Mouse (Mus musculus) lung, postnatal 0 days (tissue): ENCODE measurements around the gene Sox1. TPM values are rescaled to one million over a fixed set of nuclear protein-coding genes. Genes with fewer than 3 reads are reported as not detected.

Experiments used
- ATAC-seq: fragments of 200-750 bp; cut with Nextera tagmentation; 2 replicates; pipeline ENCODE4 v1.8.0; 2017; ENCODE audit warnings: moderate library complexity
- DNase-seq: peaks from one replicate; pipeline ENCODE4 v3.0.0-alpha.2; 2016; ENCODE audit warnings: low spot score
- H3K27ac ChIP-seq: fragments of 300-500 bp; sonication (generic); 2 replicates; pipeline ENCODE4 v1.5.1; 2014; ENCODE audit warnings: antibody characterized with exemption, mild to moderate bottlenecking, low read length, mixed read lengths
- H3K27me3 ChIP-seq: fragments of 300-500 bp; sonication (generic); replicated peaks from 2 replicates; pipeline ENCODE4 v1.6.1; 2014; ENCODE audit warnings: low read length, mixed read lengths; ENCODE audit not compliant: insufficient read depth
- H3K36me3 ChIP-seq: fragments of 300-500 bp; sonication (generic); 2 replicates; pipeline ENCODE4 v1.6.1; 2014; ENCODE audit warnings: low read length, mixed read lengths; ENCODE audit not compliant: insufficient read depth
- H3K4me1 ChIP-seq: fragments of 300-500 bp; sonication (generic); 2 replicates; pipeline ENCODE4 v1.6.1; 2014; ENCODE audit warnings: antibody characterized with exemption, low read depth, low read length, mixed read lengths; ENCODE audit not compliant: insufficient read depth
- H3K4me2 ChIP-seq: fragments of 300-500 bp; sonication (generic); replicated peaks from 2 replicates; pipeline ENCODE4 v1.6.1; 2014; ENCODE audit warnings: low read depth, mild to moderate bottlenecking, low read length, moderate library complexity, mixed read lengths
- H3K4me3 ChIP-seq: fragments of 300-500 bp; sonication (generic); 2 replicates; pipeline ENCODE4 v1.5.1; 2014; ENCODE audit warnings: low read depth, low read length
- H3K9ac ChIP-seq: fragments of 300-500 bp; sonication (generic); replicated peaks from 2 replicates; pipeline ENCODE4 v1.6.1; 2014; ENCODE audit warnings: low read depth, mild to moderate bottlenecking
- H3K9me3 ChIP-seq: fragments of 300-500 bp; sonication (generic); 2 replicates; pipeline ENCODE4 v1.6.1; 2016; ENCODE audit warnings: low read length, mixed read lengths
- CTCF ChIP-seq: IDR thresholded peaks from 2 replicates; pipeline ENCODE4 v1.5.1; 2016; ENCODE audit warnings: antibody characterized with exemption, mild to moderate bottlenecking
- EP300 ChIP-seq: IDR thresholded peaks from 2 replicates; pipeline ENCODE4 v1.6.1; 2016; ENCODE audit warnings: antibody characterized with exemption, mild to moderate bottlenecking, control low read depth
- WGBS: fragments of 180-500 bp; shearing (Covaris S2); extraction: QIAGEN DNeasy Blood & Tissue Kit; methylation state at CpG from one replicate; pipeline ENCODE4 v1.1.7; 2014; 5-methylcytosine and 5-hydroxymethylcytosine counted together
- microRNA-seq: library from miRNA; unstranded; fragments of <30 nt; microRNA quantifications from one replicate; pipeline ENCODE4, GENCODE M21; 2016
- polyA plus RNA-seq: library from polyadenylated mRNA; unstranded; fragments of >200 nt; fragmentation: Nextera tagmentation; extraction: Ambion mirVana; gene quantifications from 2 replicates; pipeline ENCODE4 v1.2.1, GENCODE M21; 2015

Gene Sox1
- polyA plus RNA-seq, 1 experiment from 2014 or later: not detected

GRCm38 (mm10) chr8:12438021-12438420 is 42.9 kb downstream of the Sox1 start:
- no peak for TF ChIP-seq EP300
- TF ChIP-seq CTCF: no peak
- peaks cover 3% of the 10 kb centered on the region; the same call in 1 of the 2 replicates for H3K27me3 ChIP-seq
- H3K4me1 ChIP-seq: no peaks in the 10 kb centered on the region
- H3K4me3 ChIP-seq: no peak overlapping the region
- WGBS: 73% methylated on average over 6 of the region's 6 CpGs
- no peak overlapping the region for H3K9ac ChIP-seq
- H3K27ac ChIP-seq: no peak overlapping the region
- ATAC-seq (no peak), DNase-seq (no peak)
- no peaks in the 10 kb centered on the region for H3K9me3 ChIP-seq
- no peaks in the 10 kb centered on the region for H3K36me3 ChIP-seq
- no peak overlapping the region for H3K4me2 ChIP-seq

DNA sequence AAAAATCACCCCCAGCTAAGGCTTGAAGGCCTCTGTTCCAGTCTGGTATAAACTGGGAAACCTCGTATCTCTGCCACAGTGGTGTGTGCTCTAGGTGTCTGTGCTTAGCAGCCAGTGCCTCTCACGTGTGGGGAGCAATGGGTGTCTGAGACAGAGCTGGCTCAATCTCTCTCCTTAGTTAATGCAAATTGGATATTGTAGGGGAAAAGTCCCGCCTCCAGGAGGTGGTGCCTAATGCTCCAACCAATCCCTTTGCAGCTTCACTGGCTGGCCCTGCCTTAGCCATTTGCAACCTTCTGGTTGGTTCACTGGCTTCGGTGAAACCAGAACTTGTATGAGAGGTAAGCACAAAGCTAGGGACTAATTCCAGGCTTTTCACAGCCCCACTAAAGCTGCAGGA is 43.9 kb downstream of the Sox1 start:
- H3K27ac ChIP-seq: no peak overlapping the region
- H3K9ac ChIP-seq: no peak overlapping the region
- H3K4me1 ChIP-seq: no peaks in the 10 kb centered on the region
- ATAC-seq: no peak
- WGBS: 19% methylated on average over 4 of the region's 4 CpGs
- H3K9me3 ChIP-seq: no peaks in the 10 kb centered on the region
- H3K4me3 ChIP-seq: no peak overlapping the region
- H3K27me3 ChIP-seq: no peaks in the 10 kb centered on the region
- H3K36me3 ChIP-seq: no peaks in the 10 kb centered on the region
- DNase-seq: no peak
- no peak for TF ChIP-seq EP300
- TF ChIP-seq CTCF: no peak
- no peak overlapping the region for H3K4me2 ChIP-seq

GRCm38 (mm10) chr8:12439846-12440245 is 44.8 kb downstream of the Sox1 start:
- TF ChIP-seq EP300 (no peak), CTCF (no peak)
- Histone ChIP-seq H3K4me3 (no peak overlapping the region), H3K36me3 (no peaks in the 10 kb centered on the region), H3K9me3 (no peaks in the 10 kb centered on the region), H3K9ac (no peak overlapping the region), H3K27ac (no peak overlapping the region), H3K27me3 (no peaks in the 10 kb centered on the region), H3K4me1 (no peaks in the 10 kb centered on the region), H3K4me2 (no peak overlapping the region)
- DNase-seq: no peak
- ATAC-seq: no peak
- 84% methylated on average over 10 of the region's 10 CpGs for WGBS

GRCm38 (mm10) chr8:12440997-12441396 is 45.9 kb downstream of the Sox1 start:
- Histone ChIP-seq H3K4me1 (no peaks in the 10 kb centered on the region), H3K36me3 (no peaks in the 10 kb centered on the region), H3K4me3 (no peak overlapping the region), H3K9ac (no peak overlapping the region), H3K9me3 (no peaks in the 10 kb centered on the region), H3K27ac (no peak overlapping the region), H3K27me3 (peaks cover 4% of the 10 kb centered on the region), H3K4me2 (no peak overlapping the region)
- DNase-seq (no peak), ATAC-seq (no peak)
- no peak for TF ChIP-seq CTCF
- no peak for TF ChIP-seq EP300
- WGBS: 90% methylated on average over 4 of the region's 4 CpGs

GRCm38 (mm10) chr8:12445258-12445657 is 50.2 kb downstream of the Sox1 start:
- Histone ChIP-seq H3K4me2 (no peak overlapping the region), H3K4me1 (no peaks in the 10 kb centered on the region), H3K9me3 (no peaks in the 10 kb centered on the region), H3K27ac (no peak overlapping the region), H3K27me3 (peaks cover 11% of the 10 kb centered on the region), H3K4me3 (no peak overlapping the region), H3K9ac (no peak overlapping the region), H3K36me3 (no peaks in the 10 kb centered on the region)
- TF ChIP-seq EP300 (no peak), CTCF (no peak)
- WGBS: 50% methylated on average over 2 of the region's 2 CpGs
- DNase-seq (no peak), ATAC-seq (no peak)

DNA sequence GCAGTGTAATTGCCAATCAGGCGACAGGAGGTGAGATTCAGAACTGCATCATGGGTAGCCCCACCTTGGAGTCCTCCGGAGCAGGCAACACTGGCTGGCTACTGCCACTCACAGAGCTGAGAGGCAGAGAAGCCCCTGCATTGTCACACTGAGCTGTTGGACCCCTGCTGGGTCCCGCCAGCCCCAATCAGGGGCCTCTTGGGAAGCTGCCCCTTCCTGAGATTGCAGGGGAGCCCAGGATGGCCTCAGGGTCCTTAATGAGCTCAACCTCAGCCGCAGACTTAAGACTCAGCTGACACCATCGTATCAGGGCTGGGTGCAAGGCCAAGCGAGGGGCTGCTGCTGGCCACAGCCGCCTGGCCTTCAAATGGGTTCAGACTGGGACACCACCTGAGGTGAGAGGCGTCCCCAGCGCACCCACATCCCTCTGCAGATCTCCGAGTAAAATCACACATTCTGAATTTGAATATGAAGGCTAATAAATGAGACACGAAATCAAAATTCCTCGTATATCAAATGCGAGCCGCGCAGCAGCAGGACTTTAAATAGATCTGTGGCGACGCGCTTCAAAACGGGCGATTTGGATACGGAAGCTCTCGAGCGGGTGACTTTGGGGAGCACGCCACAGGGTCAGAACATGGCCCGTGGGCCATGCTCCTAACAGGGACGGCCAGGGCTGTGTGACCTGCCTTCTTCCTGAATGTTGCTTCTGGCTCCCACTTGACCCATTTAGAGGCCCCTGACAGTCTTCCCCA is 51.0 kb downstream of the Sox1 start:
- H3K9me3 ChIP-seq: no peaks in the 10 kb centered on the region
- H3K36me3 ChIP-seq: no peaks in the 10 kb centered on the region
- TF ChIP-seq CTCF (no peak), EP300 (no peak)
- peaks cover 11% of the 10 kb centered on the region for H3K27me3 ChIP-seq
- no peaks in the 10 kb centered on the region for H3K4me1 ChIP-seq
- H3K9ac ChIP-seq: no peak overlapping the region
- DNase-seq: no peak
- 1% methylated on average over 26 of the region's 26 CpGs for WGBS
- no peak overlapping the region for H3K4me2 ChIP-seq
- no peak for ATAC-seq
- no peak overlapping the region for H3K27ac ChIP-seq
- no peak overlapping the region for H3K4me3 ChIP-seq

Small RNA genes lying within 50 kb of the gene (microRNA-seq; reads per million reads assigned to microRNA genes)
- not detected for gene Gm25239

Other genes starting within 250 kb of the Sox1 start
- gene A230072I06Rik, start 116.5 kb upstream of the Sox1 start, polyA plus RNA-seq: not detected in 2 replicates
- gene Spaca7, start 177.7 kb downstream of the Sox1 start, polyA plus RNA-seq: not detected in 2 replicates